Mouse (Mus musculus): ENCODE measurements around the gene Akirin1. TPM values are rescaled to one million over a fixed set of nuclear protein-coding genes. Genes with fewer than 3 reads are reported as not detected.

Akirin1 gene
- total RNA-seq, 4 experiments from 2014 or later: 20.2 to 33.9 (median 25.3) TPM

DNA sequence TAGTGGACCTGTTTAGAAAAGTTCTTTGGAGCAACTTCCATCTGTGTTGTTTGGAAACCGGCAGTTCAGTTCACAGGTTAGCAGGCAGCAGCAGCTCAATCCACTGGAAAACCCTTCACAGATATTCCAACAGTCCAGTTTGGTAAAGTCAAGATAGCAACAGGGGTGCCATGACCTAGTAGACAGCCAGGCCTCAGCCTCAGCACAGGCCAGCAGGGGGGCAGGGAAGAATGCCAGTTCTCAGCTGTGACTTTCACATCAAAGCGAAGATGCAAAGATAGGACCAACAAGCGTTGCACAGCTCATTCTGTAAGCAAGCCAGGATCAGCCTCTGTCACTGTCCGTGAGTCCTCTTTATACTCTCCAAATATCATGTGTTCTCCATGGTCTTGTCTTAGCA is 28.4 kb downstream of the Akirin1 start:
- DNase-seq (ENCODE audit: low spot score in 2 of 2): no peak

DNA sequence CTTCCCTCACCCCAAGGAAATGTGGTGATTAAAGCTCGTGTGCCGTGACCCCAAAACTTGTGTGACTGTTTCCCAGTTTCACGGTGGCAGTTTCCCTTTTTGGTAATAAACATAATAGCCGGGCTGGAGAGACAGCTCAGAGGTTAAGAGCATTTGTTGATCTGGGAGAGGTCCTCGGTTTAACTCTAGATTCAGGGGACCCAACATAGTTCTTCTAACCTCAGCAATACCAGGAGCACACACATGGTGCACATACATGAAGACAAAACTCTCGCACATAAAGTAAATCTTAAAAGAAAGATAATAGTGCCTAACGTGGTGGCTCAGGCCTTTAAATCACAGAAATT is 31.7 kb downstream of the Akirin1 start:
- DNase-seq (ENCODE audit: low spot score in 2 of 2): no peak

DNA sequence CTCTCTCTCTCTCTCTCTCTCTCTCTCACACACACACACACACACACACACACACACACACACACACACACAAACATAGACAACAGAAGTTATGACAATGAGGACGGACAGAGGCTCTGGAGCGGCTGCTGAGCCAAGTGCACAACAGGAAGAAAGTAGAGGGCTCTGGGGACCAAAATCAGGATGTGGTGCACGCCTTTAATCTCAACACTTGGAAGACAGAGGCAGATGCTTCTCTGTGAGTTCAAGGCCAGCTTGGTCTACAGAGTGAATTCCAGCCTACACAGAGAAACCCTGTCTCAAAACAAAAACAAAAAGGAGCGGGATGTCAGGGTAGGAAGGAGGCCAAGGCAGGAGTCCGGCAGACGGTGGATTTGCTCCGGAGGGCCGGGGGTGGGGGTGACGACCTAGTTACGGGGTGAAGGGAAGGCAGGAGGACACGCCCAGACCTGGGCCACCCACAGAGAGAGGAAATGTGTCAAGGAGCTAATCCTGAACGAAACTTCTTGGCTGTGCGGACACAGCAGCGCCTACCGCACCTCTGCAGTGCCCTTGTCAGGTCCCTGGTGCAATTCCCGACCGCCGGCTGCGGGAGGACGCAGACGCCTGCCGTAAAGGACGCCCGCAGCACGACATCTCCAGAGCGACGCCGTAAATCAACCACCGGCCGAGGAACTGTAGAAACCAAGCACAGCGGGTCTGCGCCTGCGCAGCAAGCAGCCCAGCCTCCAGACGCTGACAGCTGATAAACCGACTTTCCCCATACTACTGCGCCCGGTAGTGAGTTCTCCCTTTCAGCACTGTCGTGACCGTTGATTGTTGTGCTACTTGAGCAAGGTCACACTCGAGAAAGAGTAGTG is 32.3 kb downstream of the Akirin1 start, which contains the start of gene Ndufs5:
TSS of gene Ndufs5 (minus strand) at position 629 of the 860 bp plus-strand sequence.
- DNase-seq (ENCODE audit: low spot score in 2 of 2): peak; percentile 91 to 95

DNA sequence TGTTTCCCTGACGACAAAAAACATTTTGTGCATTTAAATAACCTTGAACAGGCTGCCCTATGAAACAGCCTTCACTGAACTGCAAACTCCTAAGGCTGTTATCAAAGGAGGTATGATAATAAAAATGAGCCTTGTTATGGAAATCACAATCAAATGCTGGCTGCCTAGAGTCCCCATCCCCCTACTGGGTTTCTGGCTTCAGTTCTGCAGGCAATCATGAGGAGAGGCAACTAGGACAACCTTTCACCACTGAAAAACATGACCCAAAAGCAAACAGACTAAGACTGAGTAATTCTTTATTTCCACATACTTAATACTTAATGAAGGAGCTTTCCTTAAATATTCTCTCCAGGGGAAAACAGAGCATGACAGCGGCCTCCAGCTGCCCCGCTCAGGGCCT is 37.7 kb downstream of the Akirin1 start:
- DNase-seq (ENCODE audit: low spot score in 2 of 2): no peak

DNA sequence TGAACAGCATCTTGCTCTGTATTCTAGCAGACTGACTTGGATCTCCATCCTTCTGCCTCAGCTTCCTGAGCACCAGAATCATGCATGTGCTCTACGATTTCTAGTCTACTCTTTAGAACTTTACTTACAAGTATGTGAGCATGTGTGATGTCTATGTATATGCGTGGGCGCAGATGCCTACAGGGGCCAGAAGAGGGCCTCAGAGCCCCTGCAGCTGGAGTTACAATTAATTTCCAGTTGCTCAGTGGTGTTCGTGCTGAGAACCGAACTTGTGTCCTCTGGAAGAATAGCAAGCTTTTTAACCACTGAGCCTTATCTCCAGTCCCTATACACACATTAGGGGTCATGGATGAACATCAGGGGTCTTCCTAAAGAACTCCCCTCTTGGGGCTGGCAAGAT is 42.8 kb downstream of the Akirin1 start:
- DNase-seq (ENCODE audit: low spot score in 2 of 2): no peak

DNA sequence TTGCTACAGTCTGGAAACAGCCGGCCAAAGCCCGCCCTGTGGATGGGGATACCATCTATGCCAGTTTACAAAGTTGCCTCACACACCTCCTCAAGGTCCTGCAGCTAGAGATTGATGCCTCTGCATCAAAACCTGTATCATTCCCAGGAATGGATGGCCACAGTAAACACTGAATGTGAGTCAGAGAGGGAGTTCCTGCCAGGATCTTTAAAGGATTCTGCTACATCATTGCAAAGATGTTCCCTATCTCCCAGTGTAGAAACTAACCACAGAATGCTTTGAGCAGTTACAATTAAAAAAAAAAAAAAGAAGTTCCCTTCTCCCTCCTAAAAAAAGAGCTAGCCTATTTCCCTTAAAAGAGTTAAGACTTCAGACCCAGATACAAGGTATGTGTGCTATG is 44.8 kb downstream of the Akirin1 start:
- DNase-seq (ENCODE audit: low spot score in 2 of 2): no peak

DNA sequence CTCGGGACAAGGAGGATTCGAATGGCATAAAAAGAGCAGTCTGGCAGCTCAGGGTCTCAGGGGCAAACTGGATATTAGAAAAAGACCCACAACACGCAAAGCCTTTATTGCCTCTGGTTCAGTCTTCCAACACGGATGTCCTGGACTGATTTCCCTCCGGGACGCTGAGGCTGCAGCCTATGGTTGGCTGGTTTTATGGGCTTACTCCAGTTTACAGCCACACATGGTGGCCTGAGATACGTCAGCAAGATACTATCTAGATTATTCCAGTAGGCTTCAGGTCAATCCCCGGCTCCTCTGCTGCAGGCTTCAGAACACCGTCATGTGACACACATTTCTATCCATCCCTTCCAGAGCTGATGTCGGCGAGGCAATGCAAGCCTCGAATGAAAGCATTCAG is 56.8 kb downstream of the Akirin1 start:
- no peak for DNase-seq (ENCODE audit: low spot score in 2 of 2)

DNA sequence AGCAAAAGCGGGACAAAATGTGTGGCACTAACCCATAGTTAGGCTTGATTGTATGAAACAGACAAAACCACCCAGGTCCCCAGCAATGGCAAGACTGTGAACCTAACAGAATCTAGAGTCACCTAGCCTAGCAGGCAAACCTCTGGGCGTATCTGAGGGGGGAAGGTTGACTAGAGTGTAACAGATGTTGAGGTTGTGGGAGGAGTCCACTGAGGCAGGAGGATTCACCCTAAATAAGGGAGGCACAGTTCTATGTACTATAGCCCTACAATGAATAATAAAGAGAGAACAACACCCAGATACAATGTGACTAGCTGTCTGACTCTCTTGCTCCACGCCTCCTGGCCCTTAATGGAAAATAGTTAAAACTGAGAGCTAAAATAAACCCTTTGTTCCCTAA is 58.1 kb downstream of the Akirin1 start:
- no peak for DNase-seq (ENCODE audit: low spot score in 2 of 2)

DNA sequence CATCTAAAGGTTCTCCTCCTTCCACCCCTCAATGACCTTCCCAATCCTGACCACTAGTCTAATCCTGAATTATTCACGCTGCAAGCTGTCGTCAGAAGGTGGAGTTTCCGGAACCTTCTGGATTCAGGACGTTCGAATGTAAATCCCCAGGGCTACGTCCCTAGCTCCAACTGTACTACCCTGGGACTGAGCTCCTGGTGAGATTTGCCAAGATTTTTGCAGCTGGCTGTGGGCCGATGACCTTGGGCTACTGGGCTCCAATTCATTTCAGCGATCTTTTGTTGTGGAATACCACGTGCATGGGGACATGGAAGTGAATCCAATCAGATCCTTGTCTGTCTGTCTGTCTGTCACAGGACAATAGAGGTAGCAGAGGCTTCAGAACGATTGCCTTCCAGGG is 59.8 kb downstream of the Akirin1 start:
- no peak for DNase-seq (ENCODE audit: low spot score in 2 of 2)

DNA sequence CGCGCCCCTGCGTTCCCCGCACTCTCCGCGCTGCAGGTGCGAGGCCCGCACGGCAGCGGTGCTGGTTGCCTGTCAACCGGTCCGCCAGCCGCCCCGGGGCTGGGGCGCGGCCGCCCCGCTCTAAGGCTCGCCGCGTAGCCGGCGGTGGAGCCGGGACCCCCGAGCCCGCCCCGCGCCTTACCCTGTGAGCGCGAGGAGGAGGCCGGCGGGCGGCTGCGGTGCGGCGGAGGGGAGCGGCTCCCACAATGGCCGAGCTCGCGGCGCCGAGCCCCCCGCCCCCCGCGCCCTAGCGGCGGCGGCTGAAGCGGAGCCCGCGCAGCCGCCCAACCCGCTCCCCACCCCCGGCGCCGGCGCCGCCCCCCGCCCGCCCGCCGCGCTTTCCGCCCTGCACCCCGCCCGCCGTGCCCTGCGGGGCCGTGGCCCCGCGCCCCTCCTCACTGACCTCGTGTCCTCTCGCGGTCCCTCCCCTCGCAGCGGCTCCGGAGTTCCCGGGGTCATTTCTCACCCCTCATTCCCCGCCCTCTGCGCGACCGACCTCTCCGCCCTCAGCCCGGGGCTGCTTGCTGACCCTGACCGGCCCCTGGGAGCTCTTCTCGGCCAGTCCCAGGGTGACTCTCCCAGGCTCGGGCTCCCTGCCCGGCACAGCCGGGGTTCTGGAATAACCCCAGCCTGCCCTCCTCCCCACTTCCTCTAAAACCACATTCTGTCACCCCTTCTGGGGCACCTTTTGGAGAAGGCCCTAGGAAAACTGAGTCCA is 62.9 kb downstream of the Akirin1 start:
- DNase-seq (ENCODE audit: low spot score in 2 of 2): no peak

DNA sequence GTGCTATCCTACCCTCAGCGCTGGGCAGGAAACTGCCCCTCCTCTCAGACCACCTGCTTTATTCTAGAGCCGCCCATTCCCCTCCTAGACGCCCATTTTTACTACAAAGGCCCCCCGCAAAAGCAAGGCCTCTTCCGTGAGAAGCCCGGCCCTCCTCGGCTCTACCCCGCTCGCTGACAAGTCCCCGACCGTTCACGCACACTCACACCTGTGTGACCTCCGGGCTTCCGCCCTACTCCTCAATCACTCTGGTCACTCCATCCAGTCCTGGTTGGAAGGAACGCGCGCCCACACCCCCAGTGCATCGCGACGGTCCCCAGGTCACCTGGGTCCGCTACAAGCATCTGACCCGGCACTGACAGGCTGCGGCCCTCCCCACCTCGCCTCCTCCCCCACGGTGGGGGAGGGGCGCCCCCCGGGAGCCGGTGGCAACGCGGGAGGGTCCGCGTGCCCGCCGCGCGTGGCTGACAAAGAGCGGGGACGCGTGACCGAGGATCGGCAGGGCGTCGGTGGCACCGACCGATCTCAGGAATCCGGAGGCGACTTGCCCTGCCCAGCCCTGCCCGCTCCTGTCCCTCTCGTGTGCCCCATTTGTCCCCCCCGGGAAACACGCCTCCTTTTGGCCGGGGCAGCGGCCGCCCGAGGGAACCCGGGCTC is 63.6 kb downstream of the Akirin1 start:
- no peak for DNase-seq (ENCODE audit: low spot score in 2 of 2)

DNA sequence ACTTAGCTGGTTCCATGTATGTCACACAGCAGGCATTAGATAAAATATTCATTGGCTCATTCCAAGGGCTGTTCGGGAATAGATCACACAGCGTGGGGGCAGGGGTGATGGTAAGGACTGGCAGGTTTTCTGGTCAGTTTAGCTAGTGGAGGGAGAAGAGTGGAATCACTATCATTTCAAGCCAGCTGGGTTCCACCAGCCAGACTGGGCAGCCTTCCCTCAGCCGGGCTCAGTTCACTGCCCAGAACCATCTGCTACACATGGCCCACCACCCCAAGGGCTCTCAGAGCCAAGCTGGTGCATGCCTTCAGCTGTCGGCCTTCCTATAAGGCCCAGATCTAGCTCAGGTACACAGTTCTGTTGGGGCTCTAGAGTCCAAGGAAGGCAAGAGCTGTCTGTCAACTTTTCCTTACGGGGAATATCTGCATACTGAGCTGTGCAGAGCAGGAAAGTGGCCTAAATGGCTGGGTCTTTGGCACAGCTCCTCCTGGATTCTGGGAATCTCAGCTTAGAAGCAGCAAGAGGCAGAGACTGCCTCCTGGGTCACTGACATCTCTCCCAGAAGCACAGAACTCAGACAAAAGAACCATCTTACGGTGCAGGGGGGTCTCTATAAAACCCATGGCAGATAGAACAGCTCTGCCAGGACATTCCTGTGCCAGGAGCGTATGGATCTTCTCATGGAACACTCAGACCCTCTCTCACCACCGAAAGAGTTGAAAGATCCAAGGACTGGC is 64.5 kb downstream of the Akirin1 start:
- no peak for DNase-seq (ENCODE audit: low spot score in 2 of 2)

DNA sequence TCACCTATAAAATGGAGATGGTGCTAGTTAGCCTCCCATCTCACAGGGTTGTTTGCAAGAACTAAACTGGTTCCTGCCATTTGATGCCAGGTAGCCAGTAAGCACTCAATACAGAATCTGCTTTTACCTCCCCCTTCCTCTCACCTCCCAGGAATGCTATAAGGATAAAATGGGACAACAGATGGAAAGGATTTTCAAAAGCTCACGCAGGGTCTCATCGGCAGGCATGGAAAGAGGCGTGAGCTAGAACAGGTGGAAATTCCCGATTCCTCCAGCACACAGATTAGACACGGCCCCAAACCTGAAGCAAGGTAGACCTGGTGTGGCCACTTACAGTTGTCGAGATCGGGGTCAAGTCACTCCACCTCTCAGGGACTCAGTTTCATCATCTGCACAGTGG is 65.1 kb downstream of the Akirin1 start:
- DNase-seq (ENCODE audit: low spot score in 2 of 2): no peak

Other genes with a start within 250 kb of the Akirin1 start
- gene Macf1, start 66.0 kb downstream of the Akirin1 start, total RNA-seq (2022): 10 to 100 TPM; 49.5 to 63.7 (median 57.9) TPM
- 100 to 1,000 TPM; 230 to 275 (median 261) TPM for gene Ndufs5, start 32.1 kb downstream of the Akirin1 start, total RNA-seq (2022)
- gene Rhbdl2, start 37.5 kb upstream of the Akirin1 start, total RNA-seq (2022): not detected
- not detected for gene 4933427I04Rik, start 109.3 kb upstream of the Akirin1 start, total RNA-seq (2022)
- 10 to 100 TPM; 12.3 to 34.6 (median 21.5) TPM for gene Mycbp, start 154.5 kb upstream of the Akirin1 start, total RNA-seq (2022)
- 10 to 100 TPM; 17.9 to 27.2 (median 21.3) TPM for gene Rragc, start 167.1 kb upstream of the Akirin1 start, total RNA-seq (2022)
- not detected for gene 4930535I16Rik, start 167.7 kb upstream of the Akirin1 start, total RNA-seq (2022)

All from gastrocnemius, adult 8-10 months (tissue).